Mouse (Mus musculus) adrenal gland, postnatal 10 days (tissue): ENCODE measurements around the gene Tpt1. TPM values are rescaled to one million over a fixed set of nuclear protein-coding genes. Genes with fewer than 3 reads are reported as not detected.

Source experiments
- DNase-seq: peaks from one replicate; pipeline ENCODE4 v3.0.0; 2021; ENCODE audit warnings: mixed read lengths
- total RNA-seq, 2 experiments: library from RNA; stranded (reverse); gene quantifications; 2 replicates each; pipeline ENCODE4 v1.2.3; 2021

Tpt1 gene
- total RNA-seq, 2 experiments from 2014 or later, result 3,217 to 3,266 TPM

- peak; percentile 80 for DNase-seq
These were observed 31.6 kb downstream of the Tpt1 start for GRCm38 (mm10) chr14:75876320-75877043.

GRCm38 (mm10) chr14:75877297-75877696 lies 32.4 kb downstream of the Tpt1 start:
- DNase-seq, result no peak

GRCm38 (mm10) chr14:75878980-75879379 lies 34.1 kb downstream of the Tpt1 start:
- no peak for DNase-seq

DNA sequence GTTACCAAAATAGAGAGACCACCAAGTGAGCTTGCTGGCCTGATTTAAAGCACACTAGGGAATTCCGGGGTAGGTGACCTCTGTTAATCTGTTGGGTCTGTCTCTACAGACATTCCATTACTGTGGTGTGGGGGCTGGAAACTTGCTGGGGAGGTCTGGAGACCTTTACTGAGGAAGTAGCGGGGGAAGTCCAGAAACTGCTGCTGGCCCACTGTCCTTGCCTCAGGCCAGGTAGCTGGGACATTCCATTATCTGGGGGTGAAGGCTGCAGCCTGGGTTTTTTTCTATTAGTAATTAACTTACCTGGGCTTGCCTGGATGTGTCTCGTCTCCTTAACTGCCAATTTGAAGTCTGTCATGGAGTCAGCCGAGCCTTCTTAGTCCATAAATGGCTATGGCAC lies 37.0 kb downstream of the Tpt1 start:
- no peak for DNase-seq

GRCm38 (mm10) chr14:75883330-75883729 lies 38.4 kb downstream of the Tpt1 start:
- DNase-seq, result no peak

DNA sequence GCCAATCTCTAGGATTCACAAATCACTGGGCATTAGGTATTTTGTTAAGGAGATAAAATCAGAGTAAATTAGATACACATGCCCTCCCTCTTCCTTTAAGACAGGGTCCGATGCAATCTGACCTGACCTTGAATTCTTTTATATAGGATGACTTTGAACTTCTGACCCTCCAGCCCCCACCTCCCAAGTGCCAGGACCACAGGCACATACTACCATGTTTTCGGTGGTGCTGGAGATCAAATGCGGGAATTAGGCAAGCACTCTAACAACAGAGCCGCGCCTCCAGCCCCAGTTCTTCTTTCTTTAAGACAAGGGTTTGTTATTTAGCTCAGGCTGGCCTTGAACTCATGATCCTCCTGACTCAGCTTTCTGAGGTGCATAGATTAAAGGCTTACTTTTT lies 39.0 kb downstream of the Tpt1 start:
- DNase-seq, result no peak

DNA sequence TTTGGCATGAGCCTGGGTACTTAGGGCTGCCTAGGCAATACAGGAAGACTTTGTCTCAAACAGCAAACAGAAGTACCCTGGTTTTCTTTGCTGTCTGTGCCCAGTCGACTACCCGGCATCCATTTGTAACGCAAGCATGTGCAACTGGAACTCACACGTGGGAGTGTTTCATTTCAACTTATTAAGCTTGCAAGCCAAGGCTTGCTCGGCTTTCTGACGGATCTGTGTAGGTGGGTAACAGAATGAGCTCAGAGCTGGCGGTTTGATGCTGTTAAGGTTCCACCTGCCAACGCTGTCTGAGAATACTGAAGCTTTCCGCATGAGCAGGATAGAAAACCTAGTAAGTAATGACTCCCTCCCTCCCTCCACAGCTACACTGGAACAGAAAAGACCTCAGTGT lies 47.2 kb downstream of the Tpt1 start:
- no peak for DNase-seq

Other genes starting within 250 kb of the Tpt1 start
- not detected for gene Erich6b, start 202.8 kb upstream of the Tpt1 start, total RNA-seq
- gene Cog3, start 90.6 kb upstream of the Tpt1 start, total RNA-seq, result 10 to 100 TPM; 21.5 to 23.2 TPM
- 10 to 100 TPM; 35.2 to 50.6 TPM for gene Slc25a30, start 58.1 kb upstream of the Tpt1 start, total RNA-seq
- not detected for gene Kctd4, start 109.9 kb downstream of the Tpt1 start, total RNA-seq
- gene Gtf2f2, start 165.8 kb downstream of the Tpt1 start, total RNA-seq, result 10 to 100 TPM; 21.8 to 24.8 TPM